Comparison of ENCODE assay signal across 16 mouse cellular contexts in the genomic region with DNA sequence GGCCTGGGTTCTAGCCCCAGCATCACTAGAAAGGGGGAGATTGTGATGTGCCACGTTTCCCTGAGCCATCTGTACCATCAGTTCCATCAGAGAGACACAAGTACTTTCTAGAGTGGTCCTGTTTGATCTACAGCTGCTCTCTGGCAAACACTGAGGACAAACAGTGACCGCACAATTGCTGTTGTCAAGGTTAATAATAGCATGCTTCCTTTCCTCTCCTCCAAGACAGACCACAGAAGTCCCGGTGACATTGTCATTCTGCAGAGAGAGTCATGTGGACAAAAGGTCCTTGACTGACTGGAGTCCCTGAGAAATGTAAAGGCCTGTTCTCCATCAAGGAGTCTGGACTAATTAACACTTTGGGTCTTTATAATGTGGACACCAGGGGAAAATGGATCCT.
"Had no signal": no experiment of that assay in that cellular context is flagged by ENCODE, and none has a peak within 500 bp of the region (broad histone marks: within the 10 kb centered on the region; RNA-seq: fewer than 3 reads in every experiment).

No protein-coding gene starts in this region.

- H3K4me1 ChIP-seq: liver, embryonic 13.5 days had no signal

- H3K27me3 ChIP-seq: kidney, embryonic 15.5 days; liver, embryonic 13.5 days; lung, embryonic 15.5 days; midbrain, embryonic 15.5 days had no signal

- DNase-seq: kidney, postnatal 14 days; liver; liver, embryonic 13.5 days; liver, postnatal 0 days; lung, postnatal 14 days; retina, postnatal 1 day; right cerebral cortex, postnatal 4 days; spleen, adult 18-20 months; thymus, adult 18-20 months; thymus, postnatal 14 days had no signal

- H3K36me3 ChIP-seq: kidney, embryonic 15.5 days; liver, embryonic 13.5 days; lung, embryonic 15.5 days; midbrain, embryonic 10.5 days; midbrain, embryonic 15.5 days; neural tube, embryonic 13.5 days had no signal

- ATAC-seq: liver, postnatal 0 days; midbrain, embryonic 15.5 days had no signal

- H3K4me3 ChIP-seq: kidney, embryonic 15.5 days; liver, embryonic 13.5 days; lung, embryonic 15.5 days; midbrain, embryonic 10.5 days; midbrain, embryonic 15.5 days; neural tube, embryonic 13.5 days had no signal

- H3K4me2 ChIP-seq: kidney, embryonic 15.5 days; liver, embryonic 13.5 days; lung, embryonic 15.5 days; midbrain, embryonic 15.5 days; neural tube, embryonic 13.5 days had no signal

- H3K9me3 ChIP-seq: kidney, embryonic 15.5 days; liver, embryonic 13.5 days; lung, embryonic 15.5 days; midbrain, embryonic 10.5 days; midbrain, embryonic 15.5 days; neural tube, embryonic 13.5 days had no signal

- H3K27ac ChIP-seq: kidney, embryonic 15.5 days; liver, embryonic 13.5 days; lung, embryonic 15.5 days; macrophage; midbrain, embryonic 10.5 days; midbrain, embryonic 15.5 days; neural tube, embryonic 13.5 days had no signal

- H3K9ac ChIP-seq: kidney, embryonic 15.5 days; liver, embryonic 13.5 days; liver, postnatal 0 days; lung, embryonic 15.5 days; midbrain, embryonic 15.5 days; neural tube, embryonic 13.5 days had no signal
